Mouse (Mus musculus) embryonic fibroblast, embryonic 13.5 days (primary cell): ENCODE results near the gene Hs1bp3.

Source experiments
- CTCF ChIP-seq: IDR thresholded peaks from 2 replicates; pipeline ENCODE4 v1.5.1; 2011; ENCODE audit warnings: mild to moderate bottlenecking, control low read depth, low read length, moderate library complexity, borderline replicate concordance; ENCODE audit not compliant: insufficient read depth
- POLR2A ChIP-seq: IDR thresholded peaks from 2 replicates; pipeline ENCODE4 v1.6.1; 2011; ENCODE audit warnings: low read depth, mild to moderate bottlenecking, control low read depth, low read length, moderate library complexity

DNA sequence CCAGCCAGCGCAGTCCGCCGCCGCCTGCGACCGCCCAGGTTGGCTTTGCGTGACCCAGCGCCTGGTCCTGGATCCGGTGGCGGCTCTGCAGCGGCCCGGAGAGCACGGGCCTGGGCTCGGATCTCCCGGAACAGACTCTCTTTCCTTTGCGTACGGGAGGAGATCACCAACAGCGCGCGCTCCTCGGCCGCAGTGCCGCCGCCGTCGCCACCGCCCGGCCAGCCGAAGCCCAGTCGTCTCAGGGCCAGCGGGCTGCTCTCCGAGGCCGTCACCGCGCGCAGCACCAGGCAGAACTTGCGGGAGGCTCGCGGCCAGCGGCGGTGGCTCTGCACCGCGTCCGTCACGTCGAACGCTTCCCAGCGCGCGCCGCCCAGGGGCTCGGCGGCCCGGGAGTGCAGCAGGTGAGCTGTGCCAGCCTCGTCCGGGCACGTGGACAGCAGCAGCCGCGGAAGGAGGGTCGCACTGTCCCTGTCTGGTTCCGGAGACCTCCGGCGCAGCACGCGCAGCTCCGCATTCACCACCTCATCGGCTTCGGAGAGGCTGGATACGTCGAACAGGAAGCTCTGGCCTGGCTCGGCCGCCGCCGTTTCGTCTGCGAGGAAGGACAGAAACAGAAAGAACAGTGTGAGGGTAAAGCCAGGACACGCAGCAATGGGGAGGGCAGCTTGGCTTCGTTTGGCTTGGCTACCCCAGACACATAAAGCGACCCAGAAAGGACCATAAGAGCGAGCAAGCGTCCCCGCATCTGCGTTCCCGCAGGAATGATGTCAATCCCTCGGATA is 14.7 kb upstream of the Hs1bp3 start:
- TF ChIP-seq CTCF (no peak), POLR2A (no peak)
